Mouse (Mus musculus) heart, adult 9 months (tissue): ENCODE data around the gene Tnk2.

ENCODE experiments used
- DNase-seq, 2 experiments: peaks; one replicate each; pipeline ENCODE4 v3.0.0; 2022; ENCODE audit warnings: low spot score in 2 of 2

Gene Tnk2

GRCm38 (mm10) chr16:32660095-32660494 lies 16.4 kb downstream of the Tnk2 start:
- no peak for DNase-seq

GRCm38 (mm10) chr16:32660557-32661321 lies 17.1 kb downstream of the Tnk2 start:
- peak; percentile 62 to 75 for DNase-seq

- DNase-seq: no peak
Observed at GRCm38 (mm10) chr16:32661493-32661921, 17.8 kb downstream of the Tnk2 start.

- DNase-seq: no peak
Observed at GRCm38 (mm10) chr16:32662372-32662771, 18.7 kb downstream of the Tnk2 start.

- DNase-seq: no peak
Observed at GRCm38 (mm10) chr16:32663231-32663858, 19.7 kb downstream of the Tnk2 start.

GRCm38 (mm10) chr16:32664211-32664610 lies 20.5 kb downstream of the Tnk2 start:
- DNase-seq: no peak

- peak; percentile 49 to 67 for DNase-seq
Observed at GRCm38 (mm10) chr16:32665851-32666665, 22.4 kb downstream of the Tnk2 start.

- DNase-seq: no peak
Observed at GRCm38 (mm10) chr16:32666671-32667551, 23.2 kb downstream of the Tnk2 start.

GRCm38 (mm10) chr16:32667552-32667872 lies 23.8 kb downstream of the Tnk2 start:
- no peak for DNase-seq

GRCm38 (mm10) chr16:32668030-32668429 lies 24.4 kb downstream of the Tnk2 start:
- no peak for DNase-seq

GRCm38 (mm10) chr16:32668472-32668871 lies 24.8 kb downstream of the Tnk2 start:
- no peak for DNase-seq

GRCm38 (mm10) chr16:32669243-32669642 lies 25.6 kb downstream of the Tnk2 start:
- no peak for DNase-seq

GRCm38 (mm10) chr16:32670354-32671124 lies 26.9 kb downstream of the Tnk2 start:
- DNase-seq: no peak

GRCm38 (mm10) chr16:32671206-32671887 lies 27.7 kb downstream of the Tnk2 start:
- DNase-seq: no peak

GRCm38 (mm10) chr16:32672250-32672649 lies 28.6 kb downstream of the Tnk2 start:
- no peak for DNase-seq

- peak in 1 of 2 experiments; percentile 45 for DNase-seq
Observed at GRCm38 (mm10) chr16:32672861-32673560, 29.3 kb downstream of the Tnk2 start.

- no peak for DNase-seq
Observed at GRCm38 (mm10) chr16:32674121-32674740, 30.6 kb downstream of the Tnk2 start.

GRCm38 (mm10) chr16:32677040-32677700 lies 33.5 kb downstream of the Tnk2 start:
- DNase-seq: no peak

- no peak for DNase-seq
Observed at GRCm38 (mm10) chr16:32677903-32678302, 34.2 kb downstream of the Tnk2 start.
